Mouse (Mus musculus): Measurements from ENCODE around the gene Qpctl.
A peak's percentile ranks its signal among the peaks of the same experiment; 100 is the strongest.
"Not testable (repeated sequence)": the region's sequence is repeated elsewhere in the genome, so short reads cannot be mapped to it uniquely, and the experiment has no call there.

Gene Qpctl

GRCm38 (mm10) chr7:19163752-19164151, 14.7 kb upstream of the Qpctl start:
- DNase-seq (ENCODE audit: low spot score), result no peak

DNA sequence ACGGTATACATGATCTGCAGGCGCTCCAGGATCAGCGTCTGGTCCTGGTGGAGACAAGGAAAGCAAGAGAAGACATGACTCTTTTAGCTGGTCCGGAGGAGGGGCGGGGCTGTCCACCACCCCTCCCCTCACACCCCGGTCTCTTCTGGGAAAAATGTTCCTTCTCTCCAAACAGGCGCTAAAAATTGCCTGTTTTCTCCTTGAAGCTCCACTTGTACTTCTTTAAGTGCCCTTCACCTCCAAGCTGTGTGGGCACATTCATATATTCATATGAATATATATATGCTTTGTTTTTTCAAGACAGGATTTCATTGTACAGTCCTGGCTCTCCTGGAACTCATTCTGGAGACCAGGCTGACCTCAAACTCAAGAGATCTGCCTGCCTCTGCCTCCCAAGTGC, 13.8 kb upstream of the Qpctl start:
- no peak for DNase-seq (ENCODE audit: low spot score)

GRCm38 (mm10) chr7:19160115-19160514, 11.0 kb upstream of the Qpctl start:
- no peak for DNase-seq (ENCODE audit: low spot score)

GRCm38 (mm10) chr7:19159411-19159810, 10.3 kb upstream of the Qpctl start:
- no peak for DNase-seq (ENCODE audit: low spot score)

GRCm38 (mm10) chr7:19158601-19159000, 9.5 kb upstream of the Qpctl start:
- DNase-seq (ENCODE audit: low spot score), result no peak

GRCm38 (mm10) chr7:19157160-19157800, 8.2 kb upstream of the Qpctl start:
- DNase-seq (ENCODE audit: low spot score), result peak; percentile 80

DNA sequence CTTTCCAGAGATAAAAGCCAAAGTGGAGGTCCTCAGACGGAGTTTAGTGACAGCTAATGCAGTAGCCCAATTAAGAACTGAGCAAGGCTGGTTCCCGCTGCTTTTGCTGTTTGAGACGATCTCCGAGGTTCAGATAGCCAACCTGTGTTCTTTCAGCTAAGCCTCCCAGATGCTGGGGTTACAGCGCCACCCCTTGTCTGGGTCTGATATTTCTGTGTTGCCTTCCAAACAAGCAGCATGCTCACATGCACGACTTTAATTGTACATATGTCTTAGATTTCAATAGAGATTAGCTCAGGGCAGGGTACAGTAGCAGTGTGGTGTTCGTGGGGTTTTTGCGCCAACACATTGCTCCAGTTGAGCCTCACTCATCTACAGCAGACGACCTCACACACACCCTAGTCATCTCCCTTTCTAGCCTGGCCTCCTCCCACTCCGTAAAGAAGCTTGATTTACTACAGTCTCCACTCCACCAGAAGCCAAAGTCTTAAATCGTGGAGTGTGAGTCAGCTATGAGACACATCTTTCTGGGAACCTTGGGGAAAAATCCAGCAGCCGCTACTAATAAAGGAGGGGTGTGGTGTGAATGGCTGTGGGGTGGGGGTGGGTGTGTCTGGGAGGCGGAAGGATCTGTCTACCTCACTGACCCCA, 6.9 kb upstream of the Qpctl start:
- no peak for DNase-seq (ENCODE audit: low spot score)

GRCm38 (mm10) chr7:19154796-19155195, 5.7 kb upstream of the Qpctl start:
- DNase-seq (ENCODE audit: low spot score), result no peak

- not testable (repeated sequence) for DNase-seq (ENCODE audit: low spot score)
Observed at GRCm38 (mm10) chr7:19151121-19151520, 2.0 kb upstream of the Qpctl start.

GRCm38 (mm10) chr7:19149626-19150025, 535 bp upstream of the Qpctl start, which contains the start of gene Snrpd2:
TSS of gene Snrpd2 (plus strand) at chr7:19149722.
- DNase-seq (ENCODE audit: low spot score), result peak; percentile 93

DNA sequence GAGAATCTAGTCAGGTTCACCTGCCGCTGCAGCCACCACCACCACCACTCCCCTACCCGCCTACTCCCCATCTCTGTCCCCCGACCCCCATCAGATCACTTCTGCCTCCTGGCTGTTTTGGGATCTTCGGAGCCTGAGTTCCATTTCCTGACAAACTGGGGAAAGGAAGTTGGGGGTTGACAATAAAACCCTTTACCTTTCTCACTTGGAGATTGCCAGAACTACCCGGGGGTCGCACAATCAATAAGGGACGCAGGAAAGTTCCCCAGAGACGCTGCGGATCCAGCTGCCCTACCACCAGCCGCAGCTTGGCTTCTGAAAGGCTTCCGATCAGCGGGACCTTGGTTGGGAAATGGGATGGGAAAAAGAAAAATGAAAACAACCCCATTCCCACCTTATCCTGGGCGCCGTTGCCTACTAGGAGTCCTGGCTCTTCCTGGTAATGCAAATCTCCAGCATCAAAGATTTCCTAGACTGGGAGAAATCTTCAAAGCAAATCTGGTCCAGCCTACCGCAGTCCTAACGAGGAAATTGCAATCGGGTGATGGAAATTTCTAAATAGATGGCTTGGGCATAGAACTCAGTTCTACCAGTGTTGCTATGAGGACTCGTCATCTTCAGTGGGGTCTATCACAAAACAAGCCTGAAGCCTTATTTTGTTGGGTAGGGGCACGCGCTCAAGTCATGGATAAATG, 764 bp downstream of the Qpctl start:
- DNase-seq (ENCODE audit: low spot score), result no peak

DNA sequence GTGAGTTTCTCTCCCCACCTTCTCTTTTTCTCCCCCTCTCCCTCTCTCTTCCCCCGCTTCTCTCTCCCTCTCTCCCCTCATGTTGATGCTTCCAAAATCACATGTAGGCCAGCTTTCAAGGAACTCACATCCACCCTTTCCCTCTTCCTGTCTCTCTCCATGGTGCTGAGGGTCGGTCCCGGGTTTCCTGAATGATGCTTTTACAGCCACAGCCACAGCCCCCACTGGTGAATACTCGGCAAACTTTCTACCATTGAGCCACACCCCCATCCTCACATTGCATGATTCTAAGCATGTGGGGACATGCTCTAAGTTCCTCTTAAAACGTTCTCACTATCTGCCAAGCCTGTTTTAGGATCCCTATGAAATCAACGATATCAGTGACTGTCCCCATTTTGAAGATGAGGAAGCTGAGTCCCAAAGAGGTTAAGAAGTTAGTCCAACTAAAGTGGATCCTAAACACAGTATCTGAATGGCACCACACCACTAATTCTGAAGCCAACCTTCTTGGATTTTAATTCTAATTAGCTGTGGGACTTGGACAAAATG, 1.5 kb downstream of the Qpctl start:
- no peak for DNase-seq (ENCODE audit: low spot score)

GRCm38 (mm10) chr7:19146793-19147192, 2.3 kb downstream of the Qpctl start:
- no peak for DNase-seq (ENCODE audit: low spot score)

DNA sequence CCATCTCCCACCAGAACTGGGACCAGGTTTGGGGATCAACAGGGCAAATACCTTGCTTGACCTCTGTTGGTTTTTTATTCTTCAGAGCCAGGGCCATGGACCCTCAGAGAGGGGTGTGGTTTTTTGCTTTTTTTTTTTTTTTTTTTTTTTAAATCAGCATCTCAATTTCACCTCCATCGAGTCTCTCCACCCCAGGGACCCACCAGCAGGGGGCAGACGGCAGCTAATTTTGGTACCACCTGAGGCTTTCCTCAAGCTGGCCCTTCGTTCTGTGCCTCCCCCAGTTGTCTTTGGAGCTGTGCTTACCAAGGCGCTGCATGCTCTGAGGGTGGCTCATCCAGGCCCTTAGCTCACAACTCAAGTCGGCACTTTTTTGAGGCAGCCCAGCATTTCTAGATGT, 11.7 kb downstream of the Qpctl start:
- DNase-seq (ENCODE audit: low spot score), result no peak

GRCm38 (mm10) chr7:19136673-19137334, 12.3 kb downstream of the Qpctl start:
- DNase-seq (ENCODE audit: low spot score), result no peak

DNA sequence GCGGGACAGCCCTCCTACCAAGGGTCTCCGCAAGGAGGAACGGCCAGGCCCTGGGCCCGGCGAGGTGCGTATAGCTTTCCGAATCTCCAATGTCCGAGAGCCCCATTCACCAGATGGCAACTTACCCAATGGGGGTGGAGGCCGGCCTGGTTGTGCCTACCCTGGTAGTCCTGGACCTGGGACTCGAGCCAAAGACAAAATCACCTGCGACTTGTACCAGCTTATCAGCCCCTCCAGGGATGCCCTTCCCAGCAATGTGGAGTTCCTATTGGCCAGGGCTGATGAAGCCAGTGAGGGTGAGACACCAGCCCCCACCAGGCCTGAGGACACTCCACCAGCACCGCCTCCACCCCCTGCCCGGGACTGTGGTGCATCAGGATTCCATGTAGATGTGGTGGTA, 12.9 kb downstream of the Qpctl start:
- no peak for DNase-seq (ENCODE audit: low spot score)

GRCm38 (mm10) chr7:19131324-19131848, 17.7 kb downstream of the Qpctl start:
- DNase-seq (ENCODE audit: low spot score), result peak; percentile 82

- no peak for DNase-seq (ENCODE audit: low spot score)
Observed at GRCm38 (mm10) chr7:19130657-19131056, 18.4 kb downstream of the Qpctl start.

GRCm38 (mm10) chr7:19129396-19129795, 19.7 kb downstream of the Qpctl start:
- DNase-seq (ENCODE audit: low spot score), result no peak

DNA sequence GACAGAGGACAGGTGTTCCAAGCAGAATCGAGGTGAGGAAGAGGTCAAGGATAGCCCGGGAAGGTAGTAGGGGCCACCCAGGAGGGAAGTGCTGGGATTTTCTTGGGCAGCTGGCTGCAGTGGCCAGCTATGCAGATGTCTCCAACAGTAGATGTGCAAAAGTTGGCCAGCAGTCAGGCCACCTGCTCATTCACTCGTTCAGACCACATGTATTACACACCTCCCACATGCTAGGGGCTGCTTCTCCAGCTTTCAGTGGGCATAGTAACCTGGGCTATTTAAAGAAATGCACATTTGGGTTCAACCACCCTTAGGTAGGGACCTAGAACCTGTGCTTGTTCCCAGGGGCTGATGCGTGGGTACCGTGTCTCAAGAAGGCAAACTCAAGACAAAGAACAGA, 21.3 kb downstream of the Qpctl start:
- no peak for DNase-seq (ENCODE audit: low spot score)

DNA sequence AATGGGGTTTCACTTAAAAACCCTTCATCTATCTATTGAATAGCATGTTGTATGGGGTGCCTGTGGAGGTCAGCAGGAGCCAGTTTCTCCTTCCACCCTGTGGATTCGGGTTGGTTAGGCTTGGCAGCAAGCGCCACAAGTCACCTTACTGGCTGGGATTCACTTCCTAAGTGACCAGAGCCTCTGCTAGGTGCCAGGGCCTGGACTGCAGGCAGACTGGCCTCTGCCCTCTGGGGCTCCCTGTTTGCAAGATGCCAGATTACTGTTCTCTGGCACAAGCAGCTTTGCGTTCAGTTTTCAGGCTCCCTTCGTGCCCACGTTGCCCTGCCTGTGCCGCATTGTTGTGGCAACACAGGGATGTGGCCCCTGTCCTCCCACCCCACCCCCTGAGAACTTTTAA, 24.4 kb downstream of the Qpctl start:
- no peak for DNase-seq (ENCODE audit: low spot score)

DNA sequence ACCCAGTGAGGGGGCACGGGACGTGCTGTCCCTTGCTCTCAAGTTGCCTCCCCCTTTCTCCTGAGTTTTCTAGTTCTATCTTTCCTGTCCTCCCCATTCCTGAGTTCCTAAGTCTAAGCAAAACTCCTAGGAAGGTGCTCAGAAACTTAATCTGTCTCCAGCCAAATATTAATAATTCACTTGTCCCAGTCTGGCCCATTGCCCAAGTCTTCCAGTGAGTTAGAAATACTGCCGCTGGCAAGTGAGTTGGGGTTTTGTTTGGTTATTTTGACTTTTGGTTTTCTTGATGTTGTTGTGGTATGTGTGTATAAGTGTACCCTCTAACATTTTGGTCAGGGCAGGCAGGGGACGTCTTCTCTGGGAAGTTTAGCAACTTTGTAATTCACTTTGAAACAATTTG, 27.4 kb downstream of the Qpctl start:
- no peak for DNase-seq (ENCODE audit: low spot score)
